Mouse (Mus musculus) lung, embryonic 16.5 days (tissue): ENCODE data around the gene Nfkbie. TPM values are rescaled to one million over a fixed set of nuclear protein-coding genes. Genes with fewer than 3 reads are reported as not detected.

Source experiments
- ATAC-seq: fragments of 200-750 bp; cut with Nextera tagmentation; 2 replicates; pipeline ENCODE4 v1.8.0; 2017; ENCODE audit warnings: low read depth, mild to moderate bottlenecking, moderate library complexity
- H3K27ac ChIP-seq: fragments of 300-500 bp; sonication (generic); 2 replicates; pipeline ENCODE4 v1.5.1; 2014; ENCODE audit warnings: mild to moderate bottlenecking, control low read depth, low read length
- H3K27me3 ChIP-seq: fragments of 300-500 bp; sonication (generic); 2 replicates; pipeline ENCODE4 v1.6.1; 2014; ENCODE audit warnings: low read depth, low read length, mixed read lengths; ENCODE audit not compliant: control insufficient read depth, insufficient read depth
- H3K36me3 ChIP-seq: fragments of 300-500 bp; sonication (generic); 2 replicates; pipeline ENCODE4 v1.6.1; 2014; ENCODE audit warnings: low read length; ENCODE audit not compliant: control insufficient read depth, insufficient read depth
- H3K4me1 ChIP-seq: fragments of 300-500 bp; sonication (generic); replicated peaks from 2 replicates; pipeline ENCODE4 v1.6.1; 2014; ENCODE audit warnings: low read length, mixed read lengths; ENCODE audit not compliant: control insufficient read depth, insufficient read depth
- H3K4me2 ChIP-seq: fragments of 300-500 bp; sonication (generic); 2 replicates; pipeline ENCODE4 v1.6.1; 2014; ENCODE audit warnings: low read depth, low read length, control low read depth
- H3K4me3 ChIP-seq: fragments of 300-500 bp; sonication (generic); 2 replicates; pipeline ENCODE4 v1.5.1; 2014; ENCODE audit warnings: mild to moderate bottlenecking, low read length, control low read depth
- H3K9ac ChIP-seq: fragments of 300-500 bp; sonication (generic); 2 replicates; pipeline ENCODE4 v1.6.1; 2014; ENCODE audit warnings: low read length, control low read depth
- H3K9me3 ChIP-seq: fragments of 300-500 bp; sonication (generic); 2 replicates; pipeline ENCODE4 v1.6.1; 2016; ENCODE audit warnings: low read length; ENCODE audit not compliant: control insufficient read depth
- WGBS: fragments of 180-500 bp; shearing (Covaris S2); extraction: QIAGEN DNeasy Blood & Tissue Kit; methylation state at CpG from one replicate; pipeline ENCODE4 v1.1.7; 2014; 5-methylcytosine and 5-hydroxymethylcytosine counted together
- polyA plus RNA-seq: library from polyadenylated mRNA; unstranded; fragments of >200 nt; fragmentation: Nextera tagmentation; extraction: Ambion mirVana; gene quantifications from 2 replicates; pipeline ENCODE4 v1.2.1, GENCODE M21; 2015

The Nfkbie gene
- polyA plus RNA-seq, 1 experiment from 2014 or later, result 3.1 TPM

DNA sequence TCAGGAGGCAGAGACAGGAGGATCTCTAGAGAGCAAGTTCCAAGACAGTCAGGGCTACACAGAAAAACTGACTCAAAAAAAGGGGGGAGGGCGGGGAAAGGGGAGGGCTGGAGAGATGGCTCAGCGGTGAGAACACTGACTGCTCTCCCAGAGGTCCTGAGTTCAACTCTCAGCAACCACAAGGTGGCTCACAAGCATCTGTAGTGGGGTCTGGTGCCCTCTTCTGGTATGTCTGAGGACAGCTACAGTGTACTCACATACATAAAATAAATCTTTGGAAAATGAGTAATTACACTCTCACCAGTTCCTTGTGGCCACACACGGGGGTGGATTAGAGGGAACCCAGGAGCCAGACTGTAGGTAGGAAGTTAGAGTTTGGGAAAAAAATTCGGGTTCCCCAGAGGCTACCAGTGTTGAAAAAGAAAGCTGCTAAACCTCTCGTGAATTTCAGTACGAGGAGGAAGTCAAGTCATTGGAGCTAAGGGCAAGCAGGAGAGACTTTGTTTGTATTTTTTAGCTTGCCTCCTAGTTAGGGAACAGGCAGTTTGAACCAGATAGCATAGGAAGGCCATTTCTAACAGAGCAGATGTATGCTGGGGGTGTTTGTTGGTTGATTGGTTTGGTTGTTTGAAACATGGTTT is 27.3 kb downstream of the Nfkbie start:
- 63% methylated on average over 6 of the region's 6 CpGs for WGBS
- no peak for ATAC-seq
- Histone ChIP-seq H3K9me3 (peaks cover 3% of the 10 kb centered on the region; the same call in 1 of the 2 replicates), H3K4me3 (no peak overlapping the region), H3K9ac (no peak overlapping the region), H3K27ac (no peak overlapping the region), H3K4me1 (peaks cover 35% of the 10 kb centered on the region), H3K27me3 (no peaks in the 10 kb centered on the region), H3K4me2 (no peak overlapping the region), H3K36me3 (peaks cover 10% of the 10 kb centered on the region)

DNA sequence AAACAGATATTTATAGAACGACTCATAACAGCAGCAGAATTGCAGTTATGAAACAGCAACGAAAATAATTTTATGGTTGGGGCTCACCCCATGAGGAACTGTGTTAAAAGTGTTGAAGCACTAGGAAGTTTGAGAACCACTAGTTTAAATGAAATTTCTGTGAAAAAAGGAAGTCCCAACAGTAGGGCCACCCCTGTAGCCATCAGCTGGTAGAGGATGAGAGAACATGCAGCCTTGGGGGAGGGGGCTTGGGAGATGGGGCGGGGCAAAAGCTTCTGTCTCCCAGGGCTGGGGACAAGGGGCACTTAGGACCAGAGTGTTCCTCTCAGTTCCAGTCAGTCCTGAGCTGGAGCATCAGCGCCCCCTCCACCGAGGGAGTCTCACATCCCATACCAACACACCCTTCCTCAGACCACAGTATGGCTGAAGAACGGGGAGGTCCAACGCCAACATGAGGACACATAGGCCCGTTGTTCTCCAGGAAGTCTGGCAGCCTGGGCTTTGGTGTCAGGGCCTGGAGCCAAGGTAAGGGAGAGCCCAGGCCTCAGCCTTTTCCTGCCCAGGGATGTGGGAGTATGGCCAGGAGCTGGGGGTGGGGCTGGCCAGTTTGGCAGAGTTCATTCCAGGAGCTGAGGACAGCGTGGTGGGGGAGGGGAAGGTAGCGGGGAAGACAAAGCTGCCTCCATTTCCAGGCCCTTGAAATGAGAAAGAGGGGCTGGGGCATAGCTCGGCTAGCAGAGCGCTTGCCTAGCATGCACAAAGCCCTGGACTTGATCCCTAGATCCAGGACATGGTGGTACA is 28.8 kb downstream of the Nfkbie start:
- ATAC-seq, result peak; percentile 79
- H3K4me1 ChIP-seq, result peaks cover 32% of the 10 kb centered on the region
- peak overlapping the region; percentile 93 for H3K27ac ChIP-seq
- H3K4me3 ChIP-seq, result no peak overlapping the region
- peaks cover 3% of the 10 kb centered on the region; the same call in 1 of the 2 replicates for H3K9me3 ChIP-seq
- peaks cover 10% of the 10 kb centered on the region for H3K36me3 ChIP-seq
- 34% methylated on average over 12 of the region's 12 CpGs for WGBS
- peak overlapping the region; percentile 48 for H3K9ac ChIP-seq
- H3K27me3 ChIP-seq, result no peaks in the 10 kb centered on the region
- H3K4me2 ChIP-seq, result peak overlapping the region; percentile 12; the same call in 1 of the 2 replicates

DNA sequence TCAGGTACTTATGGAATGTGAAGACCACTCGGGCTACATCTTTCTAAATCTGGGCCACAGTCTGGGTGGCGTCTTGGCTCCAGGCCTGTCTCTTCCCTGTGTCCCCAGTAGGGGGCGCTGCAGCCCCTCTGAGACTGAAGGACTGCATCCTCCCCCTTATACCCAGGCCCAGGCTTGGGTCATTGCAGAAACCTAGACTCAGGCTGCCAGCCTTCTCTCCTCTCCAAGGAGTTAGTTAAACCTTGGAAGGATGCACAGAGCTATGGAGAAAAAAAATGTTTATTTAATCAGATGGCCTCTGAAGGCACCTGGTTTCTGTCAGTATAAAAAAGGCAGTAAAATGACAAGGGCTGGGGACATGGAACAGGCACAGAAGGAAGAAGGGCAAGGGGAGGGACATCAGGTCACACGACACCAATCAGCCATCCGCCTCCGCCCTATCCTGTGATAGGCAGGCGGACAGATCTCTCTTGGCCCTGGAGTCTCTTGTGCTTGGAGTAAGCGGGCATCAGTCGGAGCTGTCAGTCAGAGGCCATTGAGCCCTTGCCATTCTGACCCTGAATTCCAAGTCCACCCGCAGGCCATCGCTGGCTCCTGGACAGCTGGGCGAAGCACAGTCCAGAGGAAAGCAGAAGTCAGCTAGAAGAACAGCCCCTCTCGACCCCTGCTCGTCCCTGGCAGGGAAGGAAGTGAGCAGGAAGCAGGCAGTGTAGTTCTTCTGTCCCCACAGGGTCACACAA is 29.6 kb downstream of the Nfkbie start:
- peak overlapping the region; percentile 12; the same call in 1 of the 2 replicates for H3K4me2 ChIP-seq
- H3K36me3 ChIP-seq, result peaks cover 10% of the 10 kb centered on the region
- no peaks in the 10 kb centered on the region for H3K27me3 ChIP-seq
- ATAC-seq, result peak; percentile 58
- H3K27ac ChIP-seq, result peak overlapping the region; percentile 93
- 22% methylated on average over 14 of the region's 14 CpGs for WGBS
- peaks cover 32% of the 10 kb centered on the region for H3K4me1 ChIP-seq
- H3K9ac ChIP-seq, result peak overlapping the region; percentile 48
- H3K4me3 ChIP-seq, result no peak overlapping the region
- peaks cover 3% of the 10 kb centered on the region; the same call in 1 of the 2 replicates for H3K9me3 ChIP-seq

DNA sequence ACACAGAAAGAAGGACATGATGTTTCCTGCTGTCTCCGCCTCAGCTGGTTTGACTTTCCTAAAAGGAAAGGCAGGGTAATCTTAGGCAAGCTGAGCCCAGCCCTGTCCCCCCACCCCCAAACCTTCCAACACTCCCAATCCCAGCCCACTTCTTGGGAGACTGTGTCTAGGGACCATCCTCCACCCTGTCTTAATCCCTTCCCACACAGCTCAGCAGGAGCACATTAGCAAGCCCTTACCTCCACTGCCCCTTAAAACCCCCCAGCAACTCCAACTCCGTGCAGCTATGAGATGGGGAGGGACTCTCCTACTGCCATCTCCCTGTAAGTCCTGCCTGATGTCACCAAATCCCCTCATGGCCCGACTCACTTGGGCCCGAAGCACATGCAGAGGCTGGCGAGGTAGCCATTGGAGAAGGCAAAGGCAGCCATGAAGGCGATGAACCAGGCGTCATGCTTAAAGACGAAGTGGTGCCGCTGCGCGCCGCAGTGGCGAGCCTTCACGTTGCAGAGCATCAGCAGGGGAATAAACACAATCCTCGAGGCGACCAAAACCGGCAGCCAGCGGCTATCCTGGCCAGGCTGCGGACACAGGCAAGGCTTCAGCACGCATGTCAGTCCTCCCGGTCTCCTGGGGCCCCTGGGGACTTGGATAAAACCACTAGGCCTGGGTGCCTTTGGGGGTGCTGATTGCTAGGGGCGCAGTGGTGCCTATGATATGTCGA is 30.4 kb downstream of the Nfkbie start:
- peaks cover 10% of the 10 kb centered on the region for H3K36me3 ChIP-seq
- 69% methylated on average over 23 of the region's 23 CpGs for WGBS
- peak; percentile 1; the same call in 1 of the 2 replicates for ATAC-seq
- H3K27ac ChIP-seq, result peak overlapping the region; percentile 93
- no peak overlapping the region for H3K4me2 ChIP-seq
- H3K4me1 ChIP-seq, result peaks cover 32% of the 10 kb centered on the region
- no peak overlapping the region for H3K4me3 ChIP-seq
- H3K9me3 ChIP-seq, result peaks cover 3% of the 10 kb centered on the region; the same call in 1 of the 2 replicates
- H3K9ac ChIP-seq, result peak overlapping the region; percentile 8; the same call in 1 of the 2 replicates
- no peaks in the 10 kb centered on the region for H3K27me3 ChIP-seq

DNA sequence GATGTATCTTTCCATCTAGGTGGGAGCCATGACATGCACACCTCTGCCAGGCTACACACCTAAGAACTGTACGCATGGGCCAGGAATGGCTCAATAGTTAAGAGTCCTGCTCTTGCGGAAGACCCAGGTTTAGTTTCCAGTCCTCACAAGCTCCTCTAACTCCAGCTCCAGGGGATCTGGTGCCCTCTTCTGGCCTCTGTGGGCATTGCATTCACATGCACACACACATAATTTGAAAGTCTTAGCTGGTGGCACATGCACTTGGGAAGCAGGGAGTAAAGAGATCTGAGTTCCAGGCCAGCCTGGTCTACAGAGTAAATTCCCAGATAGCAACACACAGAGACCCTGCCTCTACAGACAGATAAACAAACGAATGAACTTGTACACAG is 30.9 kb downstream of the Nfkbie start:
- Histone ChIP-seq H3K36me3 (peaks cover 10% of the 10 kb centered on the region), H3K9ac (no peak overlapping the region), H3K27me3 (no peaks in the 10 kb centered on the region), H3K4me1 (peaks cover 30% of the 10 kb centered on the region), H3K27ac (peak overlapping the region; percentile 93), H3K4me2 (no peak overlapping the region), H3K9me3 (peaks cover 3% of the 10 kb centered on the region; the same call in 1 of the 2 replicates), H3K4me3 (no peak overlapping the region)
- no peak for ATAC-seq
- 97% methylated on average over 3 of the region's 3 CpGs for WGBS

DNA sequence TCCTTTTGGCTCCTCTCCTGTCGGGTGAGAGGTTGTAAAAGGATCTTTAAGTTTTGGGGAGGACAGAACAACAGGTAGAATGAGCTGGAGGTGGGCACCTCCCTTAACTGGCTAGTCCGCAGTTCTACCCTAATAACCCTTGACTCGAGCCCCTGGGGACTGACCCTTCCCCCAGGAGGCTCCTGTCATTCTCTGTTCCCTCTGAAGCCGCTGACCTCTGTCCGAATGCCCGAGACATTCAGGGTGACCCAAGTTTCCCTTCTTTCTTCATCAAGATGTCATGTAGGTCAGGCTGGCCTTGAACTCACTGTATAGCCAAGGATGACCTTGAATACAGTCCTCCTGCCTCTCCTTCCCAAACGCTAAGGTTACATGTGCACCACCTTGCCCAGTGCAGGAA is 32.9 kb downstream of the Nfkbie start:
- Histone ChIP-seq H3K36me3 (peaks cover 10% of the 10 kb centered on the region), H3K4me2 (no peak overlapping the region), H3K4me3 (no peak overlapping the region), H3K9me3 (peaks cover 3% of the 10 kb centered on the region; the same call in 1 of the 2 replicates), H3K9ac (no peak overlapping the region), H3K4me1 (peaks cover 43% of the 10 kb centered on the region), H3K27me3 (no peaks in the 10 kb centered on the region), H3K27ac (no peak overlapping the region)
- no peak for ATAC-seq
- WGBS, result 86% methylated on average over 7 of the region's 7 CpGs

DNA sequence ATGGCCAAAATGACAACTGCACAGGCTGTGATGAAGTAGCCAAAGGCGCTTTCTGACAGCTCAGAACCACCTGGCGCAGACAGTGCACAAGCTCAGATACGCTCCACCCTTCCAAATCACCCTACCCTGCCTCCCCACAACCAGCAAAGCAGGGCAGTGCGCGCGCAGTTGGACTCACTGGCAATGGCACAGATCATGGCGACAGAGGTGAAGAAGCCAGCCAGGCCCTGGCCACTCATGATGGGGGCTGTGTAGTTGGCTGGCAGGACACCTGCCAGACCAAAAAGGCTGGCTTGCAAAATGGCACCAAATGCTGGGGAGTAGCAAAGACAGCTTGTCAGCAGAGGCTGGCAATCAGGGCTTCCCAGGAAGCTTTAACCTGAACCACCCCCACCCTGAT is 33.7 kb downstream of the Nfkbie start:
- Histone ChIP-seq H3K27me3 (no peaks in the 10 kb centered on the region), H3K27ac (no peak overlapping the region), H3K36me3 (peaks cover 10% of the 10 kb centered on the region), H3K4me1 (peaks cover 43% of the 10 kb centered on the region), H3K9ac (no peak overlapping the region), H3K9me3 (peaks cover 3% of the 10 kb centered on the region; the same call in 1 of the 2 replicates), H3K4me3 (no peak overlapping the region), H3K4me2 (no peak overlapping the region)
- WGBS, result 94% methylated on average over 7 of the region's 7 CpGs
- no peak for ATAC-seq

DNA sequence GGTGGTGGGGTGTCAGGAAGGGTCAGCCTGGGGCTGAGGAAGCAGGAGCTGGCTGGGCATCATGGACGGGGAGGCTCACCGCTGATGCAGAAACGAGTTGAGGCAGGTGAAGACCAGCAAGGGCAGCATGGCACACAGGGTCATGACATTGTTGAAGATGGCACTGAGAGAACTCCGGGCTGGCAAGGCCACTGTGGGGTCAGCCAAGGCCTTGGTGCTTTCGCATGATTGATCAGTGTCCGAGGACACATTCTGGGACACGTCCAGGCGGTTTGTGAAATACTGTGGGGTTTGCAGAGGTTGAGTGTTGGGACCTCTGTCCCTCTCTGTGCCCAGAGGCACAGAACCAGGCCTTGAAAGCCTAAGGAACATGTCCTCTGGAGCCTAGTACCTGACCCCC is 34.3 kb downstream of the Nfkbie start:
- peaks cover 43% of the 10 kb centered on the region for H3K4me1 ChIP-seq
- no peak overlapping the region for H3K4me3 ChIP-seq
- no peak overlapping the region for H3K4me2 ChIP-seq
- H3K27me3 ChIP-seq, result no peaks in the 10 kb centered on the region
- no peak for ATAC-seq
- 90% methylated on average over 8 of the region's 8 CpGs for WGBS
- no peak overlapping the region for H3K9ac ChIP-seq
- no peak overlapping the region for H3K27ac ChIP-seq
- H3K36me3 ChIP-seq, result peaks cover 10% of the 10 kb centered on the region
- H3K9me3 ChIP-seq, result peaks cover 3% of the 10 kb centered on the region; the same call in 1 of the 2 replicates
